Mouse (Mus musculus): ENCODE results near the gene Phc1. TPM values are rescaled to one million over a fixed set of nuclear protein-coding genes. Genes with fewer than 3 reads are reported as not detected.

The Phc1 gene
- polyA plus RNA-seq, 1 experiment: 206 TPM

DNA sequence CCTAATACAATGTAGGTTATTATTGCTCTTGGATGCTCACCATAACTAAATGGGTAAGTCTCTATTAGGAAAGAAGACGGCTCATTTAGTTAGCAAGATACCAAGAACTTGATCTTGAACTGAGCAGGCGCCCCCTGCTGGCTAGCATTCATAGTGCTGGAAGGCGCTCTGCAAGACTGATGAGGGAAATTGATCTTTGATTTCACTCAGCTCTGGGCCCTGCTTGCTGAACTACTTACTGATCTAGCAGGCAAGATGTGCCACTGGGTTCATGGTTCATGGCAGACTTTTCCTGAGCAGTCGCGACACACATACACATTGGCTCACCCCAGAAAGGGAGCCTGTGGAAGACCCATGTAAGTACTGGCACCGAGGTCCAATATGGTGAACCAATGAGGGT, 36.0 kb downstream of the Phc1 start:
- TF ChIP-seq EP300 (IDR thresholded peaks at IDR 0.05; ENCODE audit: insufficient read depth, low read depth, low read length) (no peak), POLR2A (IDR thresholded peaks at IDR 0.05; ENCODE audit: insufficient read depth, low read length) (no peak), CTCF (IDR thresholded peaks at IDR 0.05; ENCODE audit: low read depth, low read length) (peak; percentile 71)
- Histone ChIP-seq H3K9me3 (replicated peaks; ENCODE audit: control insufficient read depth, insufficient read depth, low read length, poor library complexity, severe bottlenecking) (no peaks in the 10 kb centered on the region), H3K4me3 (ENCODE audit: low read depth, low read length) (no peak overlapping the region), H3K27ac (ENCODE audit: insufficient read depth, low read length) (no peak overlapping the region), H3K9ac (ENCODE audit: low read depth, poor library complexity, severe bottlenecking) (no peak overlapping the region), H3K27me3 (ENCODE audit: control insufficient read depth, insufficient read depth, low read length, poor library complexity, severe bottlenecking) (no peaks in the 10 kb centered on the region), H3K4me1 (ENCODE audit: control insufficient read depth, insufficient read depth, low read length) (peaks cover 1% of the 10 kb centered on the region), H3K36me3 (ENCODE audit: control insufficient read depth, insufficient read depth, low read length, poor library complexity, severe bottlenecking) (no peaks in the 10 kb centered on the region)

DNA sequence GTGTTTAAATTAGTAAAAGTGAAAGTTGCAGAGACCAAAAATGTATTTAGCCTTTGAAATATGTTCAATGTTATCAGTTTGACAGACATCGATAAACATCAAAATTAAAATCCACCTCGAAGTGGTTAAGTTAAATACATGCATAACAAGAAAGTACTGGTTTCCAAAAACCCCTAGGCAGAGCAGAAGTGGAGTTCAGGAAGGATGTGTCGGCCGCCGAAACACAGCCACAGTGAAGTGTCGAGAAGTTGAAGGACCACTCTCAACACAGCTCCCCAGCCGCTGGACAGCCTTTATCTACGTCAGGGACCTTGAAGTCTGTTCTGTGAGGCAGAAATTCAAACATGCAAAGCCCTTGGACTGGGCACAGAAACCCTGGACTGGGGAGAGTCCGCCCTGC, 36.8 kb downstream of the Phc1 start:
- Histone ChIP-seq H3K4me1 (ENCODE audit: control insufficient read depth, insufficient read depth, low read length) (peaks cover 1% of the 10 kb centered on the region), H3K27ac (ENCODE audit: insufficient read depth, low read length) (no peak overlapping the region), H3K4me3 (ENCODE audit: low read depth, low read length) (no peak overlapping the region), H3K27me3 (ENCODE audit: control insufficient read depth, insufficient read depth, low read length, poor library complexity, severe bottlenecking) (no peaks in the 10 kb centered on the region), H3K9ac (ENCODE audit: low read depth, poor library complexity, severe bottlenecking) (no peak overlapping the region), H3K9me3 (replicated peaks; ENCODE audit: control insufficient read depth, insufficient read depth, low read length, poor library complexity, severe bottlenecking) (no peaks in the 10 kb centered on the region), H3K36me3 (ENCODE audit: control insufficient read depth, insufficient read depth, low read length, poor library complexity, severe bottlenecking) (no peaks in the 10 kb centered on the region)
- TF ChIP-seq CTCF (IDR thresholded peaks at IDR 0.05; ENCODE audit: low read depth, low read length): no peak
- no peak for TF ChIP-seq POLR2A (IDR thresholded peaks at IDR 0.05; ENCODE audit: insufficient read depth, low read length)
- TF ChIP-seq EP300 (IDR thresholded peaks at IDR 0.05; ENCODE audit: insufficient read depth, low read depth, low read length): no peak

DNA sequence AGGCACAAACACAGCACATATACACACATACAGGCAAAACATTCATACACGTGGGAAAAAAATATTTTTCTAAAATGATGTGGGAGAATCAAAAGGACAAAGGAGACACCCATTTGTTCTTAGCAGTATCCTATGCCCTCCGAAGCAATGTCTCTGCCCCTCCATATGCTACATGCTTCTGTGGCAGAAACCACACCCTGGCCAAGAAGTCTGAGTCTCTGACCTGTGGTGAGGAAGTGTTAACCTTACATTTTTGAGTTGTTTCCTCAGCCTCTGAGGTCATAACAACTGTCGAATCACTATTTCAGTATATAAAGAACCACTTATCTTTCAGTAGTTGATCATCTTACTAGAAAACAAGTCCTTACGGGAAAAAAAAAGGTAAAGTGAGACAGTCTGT, 37.7 kb downstream of the Phc1 start:
- TF ChIP-seq EP300 (IDR thresholded peaks at IDR 0.05; ENCODE audit: insufficient read depth, low read depth, low read length) (no peak), POLR2A (IDR thresholded peaks at IDR 0.05; ENCODE audit: insufficient read depth, low read length) (no peak), CTCF (IDR thresholded peaks at IDR 0.05; ENCODE audit: low read depth, low read length) (no peak)
- Histone ChIP-seq H3K9me3 (replicated peaks; ENCODE audit: control insufficient read depth, insufficient read depth, low read length, poor library complexity, severe bottlenecking) (no peaks in the 10 kb centered on the region), H3K4me3 (ENCODE audit: low read depth, low read length) (no peak overlapping the region), H3K27me3 (ENCODE audit: control insufficient read depth, insufficient read depth, low read length, poor library complexity, severe bottlenecking) (no peaks in the 10 kb centered on the region), H3K9ac (ENCODE audit: low read depth, poor library complexity, severe bottlenecking) (no peak overlapping the region), H3K27ac (ENCODE audit: insufficient read depth, low read length) (no peak overlapping the region), H3K4me1 (ENCODE audit: control insufficient read depth, insufficient read depth, low read length) (peaks cover 1% of the 10 kb centered on the region), H3K36me3 (ENCODE audit: control insufficient read depth, insufficient read depth, low read length, poor library complexity, severe bottlenecking) (no peaks in the 10 kb centered on the region)

- TF ChIP-seq EP300 (IDR thresholded peaks at IDR 0.05; ENCODE audit: insufficient read depth, low read depth, low read length) (no peak), POLR2A (IDR thresholded peaks at IDR 0.05; ENCODE audit: insufficient read depth, low read length) (no peak), CTCF (IDR thresholded peaks at IDR 0.05; ENCODE audit: low read depth, low read length) (no peak)
- Histone ChIP-seq H3K36me3 (ENCODE audit: control insufficient read depth, insufficient read depth, low read length, poor library complexity, severe bottlenecking) (no peaks in the 10 kb centered on the region), H3K4me1 (ENCODE audit: control insufficient read depth, insufficient read depth, low read length) (peaks cover 1% of the 10 kb centered on the region), H3K27me3 (ENCODE audit: control insufficient read depth, insufficient read depth, low read length, poor library complexity, severe bottlenecking) (no peaks in the 10 kb centered on the region), H3K27ac (ENCODE audit: insufficient read depth, low read length) (no peak overlapping the region), H3K9ac (ENCODE audit: low read depth, poor library complexity, severe bottlenecking) (no peak overlapping the region), H3K9me3 (replicated peaks; ENCODE audit: control insufficient read depth, insufficient read depth, low read length, poor library complexity, severe bottlenecking) (no peaks in the 10 kb centered on the region), H3K4me3 (ENCODE audit: low read depth, low read length) (no peak overlapping the region)
These were observed 38.2 kb downstream of the Phc1 start for GRCm38 (mm10) chr6:122302121-122302520.

- Histone ChIP-seq H3K27ac (ENCODE audit: insufficient read depth, low read length) (no peak overlapping the region), H3K4me1 (ENCODE audit: control insufficient read depth, insufficient read depth, low read length) (peaks cover 1% of the 10 kb centered on the region), H3K36me3 (ENCODE audit: control insufficient read depth, insufficient read depth, low read length, poor library complexity, severe bottlenecking) (no peaks in the 10 kb centered on the region), H3K4me3 (ENCODE audit: low read depth, low read length) (no peak overlapping the region), H3K27me3 (ENCODE audit: control insufficient read depth, insufficient read depth, low read length, poor library complexity, severe bottlenecking) (no peaks in the 10 kb centered on the region), H3K9ac (ENCODE audit: low read depth, poor library complexity, severe bottlenecking) (no peak overlapping the region), H3K9me3 (replicated peaks; ENCODE audit: control insufficient read depth, insufficient read depth, low read length, poor library complexity, severe bottlenecking) (no peaks in the 10 kb centered on the region)
- TF ChIP-seq CTCF (IDR thresholded peaks at IDR 0.05; ENCODE audit: low read depth, low read length) (no peak), EP300 (IDR thresholded peaks at IDR 0.05; ENCODE audit: insufficient read depth, low read depth, low read length) (no peak), POLR2A (IDR thresholded peaks at IDR 0.05; ENCODE audit: insufficient read depth, low read length) (no peak)
These were observed 40.7 kb downstream of the Phc1 start for GRCm38 (mm10) chr6:122299621-122300133.

DNA sequence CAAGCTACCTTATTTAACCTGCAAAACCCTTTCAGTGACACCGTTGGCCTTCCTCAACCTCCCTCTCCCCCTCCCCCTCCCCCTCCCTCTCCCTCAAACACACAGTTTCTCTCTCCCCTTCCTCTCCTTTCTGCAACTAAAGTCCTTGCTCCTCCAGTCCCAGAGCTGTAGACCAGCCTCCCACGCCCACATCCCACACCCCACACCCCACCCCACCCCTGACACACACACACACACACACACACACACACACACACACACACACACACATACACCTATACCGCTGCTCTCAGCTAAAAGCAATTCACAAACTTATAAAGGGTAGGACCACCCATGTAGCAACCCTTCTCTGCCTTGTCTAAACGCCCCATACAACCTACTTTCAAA, 42.1 kb downstream of the Phc1 start:
- Histone ChIP-seq H3K27ac (ENCODE audit: insufficient read depth, low read length) (no peak overlapping the region), H3K9me3 (replicated peaks; ENCODE audit: control insufficient read depth, insufficient read depth, low read length, poor library complexity, severe bottlenecking) (no peaks in the 10 kb centered on the region), H3K27me3 (ENCODE audit: control insufficient read depth, insufficient read depth, low read length, poor library complexity, severe bottlenecking) (no peaks in the 10 kb centered on the region), H3K36me3 (ENCODE audit: control insufficient read depth, insufficient read depth, low read length, poor library complexity, severe bottlenecking) (no peaks in the 10 kb centered on the region), H3K4me1 (ENCODE audit: control insufficient read depth, insufficient read depth, low read length) (no peaks in the 10 kb centered on the region), H3K9ac (ENCODE audit: low read depth, poor library complexity, severe bottlenecking) (no peak overlapping the region), H3K4me3 (ENCODE audit: low read depth, low read length) (no peak overlapping the region)
- TF ChIP-seq POLR2A (IDR thresholded peaks at IDR 0.05; ENCODE audit: insufficient read depth, low read length): no peak
- TF ChIP-seq CTCF (IDR thresholded peaks at IDR 0.05; ENCODE audit: low read depth, low read length): no peak
- TF ChIP-seq EP300 (IDR thresholded peaks at IDR 0.05; ENCODE audit: insufficient read depth, low read depth, low read length): no peak
